Mouse (Mus musculus): ENCODE data around the gene Ptprj. TPM values are rescaled to one million over a fixed set of nuclear protein-coding genes. Genes with fewer than 3 reads are reported as not detected.

Gene Ptprj
- total and polyA plus RNA-seq, 2 experiments from 2014 or later, result 4.7 to 37.8 TPM

Other genes starting within 250 kb of the Ptprj start
- gene Olfr1274-ps, start 182.0 kb downstream of the Ptprj start, total RNA-seq (2014; rRNA removed), result not detected in 2 replicates
- gene Olfr1274-ps, start 182.0 kb downstream of the Ptprj start, polyA plus RNA-seq (2015; fragmentation: Nextera tagmentation; extraction: Ambion mirVana), result not detected in 2 replicates
- 13.5 and 14.3 TPM in 2 replicates for gene Nup160, start 96.6 kb upstream of the Ptprj start, total RNA-seq (2014; rRNA removed)
- gene Nup160, start 96.6 kb upstream of the Ptprj start, polyA plus RNA-seq (2015; fragmentation: Nextera tagmentation; extraction: Ambion mirVana), result 12.4 and 13.7 TPM in 2 replicates
- gene Fnbp4, start 164.7 kb upstream of the Ptprj start, total RNA-seq (2014; rRNA removed), result 55.9 and 67.7 TPM in 2 replicates
- 51.3 and 56.7 TPM in 2 replicates for gene Fnbp4, start 164.7 kb upstream of the Ptprj start, polyA plus RNA-seq (2015; fragmentation: Nextera tagmentation; extraction: Ambion mirVana)
- gene Agbl2, start 202.1 kb upstream of the Ptprj start, total RNA-seq (2014; rRNA removed), result 0.26 and 0.72 TPM in 2 replicates
- 0.51 and 1.3 TPM in 2 replicates for gene Agbl2, start 202.1 kb upstream of the Ptprj start, polyA plus RNA-seq (2015; fragmentation: Nextera tagmentation; extraction: Ambion mirVana)